Mouse (Mus musculus): ENCODE measurements around the gene Ppp4r3a.
A peak's percentile ranks its signal among the peaks of the same experiment; 100 is the strongest.

- TF ChIP-seq CTCF (IDR thresholded peaks at IDR 0.05; ENCODE audit: low read depth, low read length) = peak; percentile 73
- no peak for TF ChIP-seq GATA1 (IDR thresholded peaks at IDR 0.05; ENCODE audit: borderline replicate concordance, low read length)
- no peak for TF ChIP-seq GATA2 (IDR thresholded peaks at IDR 0.05; ENCODE audit: borderline replicate concordance, low read depth, low read length)
- no peak for TF ChIP-seq TAL1 (conservative IDR thresholded peaks at IDR 0.05; ENCODE audit: low read depth, low read length)
- no peak for TF ChIP-seq POLR2AphosphoS5 (IDR thresholded peaks at IDR 0.05; ENCODE audit: insufficient replicate concordance, low read depth, low read length)
These were observed 54.4 kb downstream of the Ppp4r3a start, which contains the start of gene Ccdc88c for GRCm38 (mm10) chr12:101028954-101029731.
